Mouse (Mus musculus): ENCODE results near the gene Lmna. TPM values are rescaled to one million over a fixed set of nuclear protein-coding genes. Genes with fewer than 3 reads are reported as not detected.

Lmna gene
- polyA plus RNA-seq, 1 experiment from 2014 or later, result 401 TPM

DNA sequence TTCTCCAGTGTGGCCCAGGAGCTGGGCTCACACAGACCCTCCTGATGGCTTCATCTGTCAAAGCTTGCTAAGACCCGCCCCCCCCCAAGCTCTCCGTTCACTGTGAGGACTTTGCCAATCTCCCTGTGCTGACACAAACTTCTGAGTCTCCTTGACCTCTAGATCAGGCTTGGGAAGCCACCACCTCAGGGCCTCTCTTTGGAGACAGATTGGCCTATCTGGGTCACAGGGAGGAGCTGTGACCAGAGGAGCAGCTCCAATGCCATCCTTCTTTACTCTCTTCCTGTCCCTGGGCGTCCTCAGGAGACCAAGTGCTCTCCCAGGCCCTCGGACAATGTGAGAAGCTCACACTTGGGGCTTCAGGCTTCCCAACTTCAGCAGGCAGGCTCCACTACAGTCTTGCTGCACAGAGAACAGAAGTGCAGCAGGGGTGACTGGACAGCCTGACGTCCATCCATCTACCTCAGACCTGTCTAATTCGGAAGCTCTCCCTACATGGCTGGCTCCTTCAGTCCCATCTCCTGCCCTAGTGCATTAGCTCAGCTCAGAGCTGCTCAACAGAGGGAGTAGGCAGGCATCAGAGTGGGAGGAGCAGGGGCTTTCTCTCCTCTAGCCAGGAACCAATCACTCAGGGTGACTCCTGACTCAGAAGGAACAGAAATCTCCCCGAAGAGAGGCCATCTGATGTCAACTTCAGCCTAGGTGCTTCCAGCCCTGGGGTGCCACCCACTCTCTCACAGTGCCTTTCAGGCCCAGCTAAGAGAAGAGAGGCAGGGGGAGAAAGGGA lies 52.8 kb downstream of the Lmna start:
- DNase-seq (ENCODE audit: low read depth, low spot score), result no peak
- no peak for TF ChIP-seq CTCF (IDR thresholded peaks at IDR 0.05)
- CTCF ChIA-PET, result interaction anchor here (1.0 to 2.7 kb wide), 7 partner anchors 9 to 126 kb away, joined by 3 to 29 read pairs (median 4); no protein-coding TSS in a partner anchor
- ATAC-seq, result no peak
- POLR2A ChIA-PET, result interaction anchor here (0.7 to 1.5 kb wide), 5 partner anchors 9 to 49 kb away, joined by 3 to 5 read pairs (median 4); partner anchors contain the start of gene Pmf1
- in situ Hi-C loops (cut with MboI; ENCODE audit: low pct_unique_long_range_greater_than_20kb), result no loop called here
- no peaks in the 10 kb centered on the region for H3K27me3 ChIP-seq

DNA sequence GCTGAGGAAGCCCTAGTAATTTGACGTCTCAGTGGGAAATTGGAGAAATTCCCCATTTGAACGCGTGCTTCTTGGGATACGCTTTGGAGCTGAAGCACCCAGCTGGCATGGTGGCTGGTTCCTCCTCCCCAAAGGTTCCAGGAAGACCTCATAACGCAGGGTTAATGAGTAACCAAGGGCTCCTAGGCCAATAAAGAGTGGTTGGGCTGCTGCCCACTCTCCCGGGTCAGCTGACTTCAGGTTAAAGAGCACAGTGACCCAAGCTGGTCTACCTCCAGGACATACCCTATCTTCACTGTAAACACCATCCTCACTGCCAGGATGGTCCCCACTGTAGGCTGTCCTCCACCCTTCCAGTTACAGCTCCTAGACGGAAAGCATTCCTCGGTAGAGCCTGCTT lies 53.4 kb downstream of the Lmna start:
- ChIA-PET POLR2A (interaction anchor here (0.7 to 1.5 kb wide), 4 partner anchors 10 to 49 kb away, joined by 3 to 5 read pairs (median 4); no protein-coding TSS in a partner anchor), CTCF (interaction anchor here (1.0 to 2.7 kb wide), 6 partner anchors 9 to 125 kb away, joined by 3 to 29 read pairs (median 5); no protein-coding TSS in a partner anchor)
- H3K27me3 ChIP-seq, result no peaks in the 10 kb centered on the region
- DNase-seq (ENCODE audit: low read depth, low spot score) (no peak), ATAC-seq (no peak)
- TF ChIP-seq CTCF (IDR thresholded peaks at IDR 0.05), result no peak
- in situ Hi-C loops (cut with MboI; ENCODE audit: low pct_unique_long_range_greater_than_20kb), result no loop called here

DNA sequence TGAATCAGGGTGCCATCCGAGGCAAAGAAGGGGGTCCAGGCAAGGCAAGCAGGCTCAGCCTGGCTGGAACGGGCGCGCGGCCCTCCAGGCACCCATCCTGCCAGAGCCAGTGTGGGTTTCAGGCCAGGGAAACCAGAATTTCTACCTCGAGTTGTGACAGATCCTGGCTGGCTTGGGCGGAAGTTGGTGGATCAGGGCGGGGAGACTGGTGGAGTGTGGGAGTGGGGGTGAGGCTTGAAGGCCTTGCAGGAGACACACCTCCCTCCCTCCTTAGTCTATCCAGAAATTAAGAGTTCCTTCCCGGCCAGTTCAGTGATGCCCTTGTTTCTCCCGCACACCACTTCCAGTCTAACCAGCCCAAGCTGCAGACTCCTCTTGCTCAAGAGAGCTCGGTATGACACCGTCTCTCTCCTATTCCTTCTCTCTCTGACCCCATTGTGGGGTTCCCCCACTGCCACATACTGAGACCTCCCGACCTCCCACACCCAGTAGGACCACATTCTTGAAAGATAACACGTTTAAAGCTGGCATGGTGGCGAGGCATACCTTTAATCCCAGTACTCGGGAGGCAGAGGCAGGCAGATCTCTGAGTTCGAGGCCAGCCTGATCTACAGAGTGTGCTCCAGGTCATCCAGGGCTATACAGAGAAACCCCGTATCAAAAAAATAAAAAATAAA lies 54.0 kb downstream of the Lmna start:
- no peak for TF ChIP-seq CTCF (IDR thresholded peaks at IDR 0.05)
- ChIA-PET CTCF (interaction anchor here (1.0 to 2.7 kb wide), 6 partner anchors 8 to 125 kb away, joined by 3 to 29 read pairs (median 5); no protein-coding TSS in a partner anchor), POLR2A (interaction anchor here (0.5 to 1.5 kb wide), 4 partner anchors 9 to 48 kb away, joined by 3 to 5 read pairs (median 4); no protein-coding TSS in a partner anchor)
- ATAC-seq (no peak), DNase-seq (ENCODE audit: low read depth, low spot score) (no peak)
- in situ Hi-C loops (cut with MboI; ENCODE audit: low pct_unique_long_range_greater_than_20kb), result no loop called here
- no peaks in the 10 kb centered on the region for H3K27me3 ChIP-seq

DNA sequence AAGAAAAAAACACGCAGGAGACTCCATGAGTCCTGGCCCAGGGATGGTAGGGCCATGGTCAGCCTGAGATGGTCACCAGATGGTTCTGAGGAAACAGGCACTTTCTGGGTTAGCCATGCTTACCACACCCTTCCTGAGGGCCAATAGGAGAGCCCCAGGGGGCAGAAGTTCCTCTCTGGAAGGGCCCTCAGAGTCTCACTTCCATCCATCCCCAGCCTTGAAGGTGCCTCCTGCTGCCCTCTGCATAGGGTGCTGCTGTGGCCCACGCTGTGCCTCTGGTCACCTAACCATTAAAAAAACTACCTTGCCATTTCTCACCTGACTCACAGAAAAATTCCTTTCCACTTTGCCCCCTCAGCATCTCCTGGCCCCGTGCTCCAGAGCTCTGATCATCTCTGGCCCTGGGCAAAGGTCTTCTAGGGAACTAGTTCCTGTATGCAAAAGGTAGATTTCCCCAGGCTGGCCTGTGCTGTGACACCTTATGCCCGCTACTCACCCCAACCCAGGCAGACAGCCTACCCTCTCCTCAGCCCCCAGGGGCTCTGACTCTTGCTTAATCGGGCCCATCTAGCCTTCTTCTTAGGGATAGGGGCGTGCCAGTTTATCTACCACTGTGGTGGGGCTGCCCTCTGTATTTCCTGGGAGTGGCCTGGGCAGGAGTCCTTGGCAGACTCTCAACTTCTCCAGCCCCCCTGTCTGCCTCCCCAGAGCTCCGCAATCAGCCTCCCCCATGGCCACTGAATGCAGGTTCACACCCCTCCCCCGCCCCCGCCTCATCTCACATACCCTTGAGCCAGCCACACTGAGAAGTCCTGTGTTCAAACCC lies 54.8 kb downstream of the Lmna start:
- in situ Hi-C loops (cut with MboI; ENCODE audit: low pct_unique_long_range_greater_than_20kb), result no loop called here
- ATAC-seq (no peak), DNase-seq (ENCODE audit: low read depth, low spot score) (no peak)
- POLR2A ChIA-PET, result interaction anchor here (1.3 kb wide), 1 partner anchor 10 kb away, joined by 3 read pairs; no protein-coding TSS in a partner anchor
- CTCF ChIA-PET, result interaction anchor here (1.4 to 1.5 kb wide), 2 partner anchors 29 to 33 kb away, joined by 3 read pairs; no protein-coding TSS in a partner anchor
- no peak for TF ChIP-seq CTCF (IDR thresholded peaks at IDR 0.05)
- H3K27me3 ChIP-seq, result no peaks in the 10 kb centered on the region

DNA sequence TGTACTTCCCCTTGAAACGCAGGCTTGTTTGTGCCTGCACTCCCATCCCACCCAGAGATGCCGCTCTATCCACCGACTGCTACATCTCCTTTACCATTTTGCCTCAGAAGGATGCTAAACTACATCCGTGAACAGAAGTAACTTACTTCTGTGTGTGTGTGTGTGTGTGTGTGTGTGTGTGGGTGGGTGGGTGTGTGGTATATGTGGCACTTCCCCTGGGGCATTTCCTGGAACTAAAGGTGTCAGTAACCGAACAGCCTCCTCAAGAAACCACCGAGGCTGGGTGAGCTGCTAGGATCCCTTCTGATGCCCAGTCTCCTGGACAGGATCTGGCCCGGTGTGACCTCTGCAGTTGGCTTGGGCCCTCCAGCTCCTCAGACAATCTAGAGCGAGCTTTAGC lies 55.8 kb downstream of the Lmna start:
- no peaks in the 10 kb centered on the region for H3K27me3 ChIP-seq
- in situ Hi-C loops (cut with MboI; ENCODE audit: low pct_unique_long_range_greater_than_20kb), result no loop called here
- no peak for DNase-seq (ENCODE audit: low read depth, low spot score)
- no peak for ATAC-seq
- no peak for TF ChIP-seq CTCF (IDR thresholded peaks at IDR 0.05)
- ChIA-PET POLR2A (interaction anchor here (1.3 kb wide), 1 partner anchor 11 kb away, joined by 3 read pairs; no protein-coding TSS in a partner anchor), CTCF (interaction anchor here (1.4 to 1.5 kb wide), 2 partner anchors 13 to 32 kb away, joined by 3 to 7 read pairs; no protein-coding TSS in a partner anchor)

DNA sequence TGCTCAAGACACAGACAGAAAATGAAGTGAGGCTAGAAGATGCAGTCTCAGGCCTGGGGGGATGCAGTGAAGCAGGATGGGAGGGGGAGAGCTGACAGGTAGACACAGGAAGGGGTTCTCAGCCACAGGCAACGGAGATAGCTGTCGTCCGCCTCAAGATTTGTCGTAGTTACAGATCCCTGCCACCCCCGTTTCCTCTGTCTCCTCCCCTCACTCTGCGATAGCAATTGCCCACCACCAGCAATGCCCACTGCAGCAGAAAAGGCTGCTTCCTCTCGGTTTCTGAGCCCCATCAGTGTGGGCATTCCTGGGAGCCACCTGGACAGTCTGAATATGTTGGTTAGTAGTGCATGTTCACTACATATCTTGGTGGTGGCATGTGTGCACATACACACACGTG lies 56.4 kb downstream of the Lmna start:
- DNase-seq (ENCODE audit: low read depth, low spot score) (no peak), ATAC-seq (no peak)
- ChIA-PET CTCF (interaction anchor here (1.5 kb wide), 1 partner anchor 14 kb away, joined by 7 read pairs; no protein-coding TSS in a partner anchor), POLR2A (no interaction called here)
- no peak for TF ChIP-seq CTCF (IDR thresholded peaks at IDR 0.05)
- in situ Hi-C loops (cut with MboI; ENCODE audit: low pct_unique_long_range_greater_than_20kb), result no loop called here
- no peaks in the 10 kb centered on the region for H3K27me3 ChIP-seq

DNA sequence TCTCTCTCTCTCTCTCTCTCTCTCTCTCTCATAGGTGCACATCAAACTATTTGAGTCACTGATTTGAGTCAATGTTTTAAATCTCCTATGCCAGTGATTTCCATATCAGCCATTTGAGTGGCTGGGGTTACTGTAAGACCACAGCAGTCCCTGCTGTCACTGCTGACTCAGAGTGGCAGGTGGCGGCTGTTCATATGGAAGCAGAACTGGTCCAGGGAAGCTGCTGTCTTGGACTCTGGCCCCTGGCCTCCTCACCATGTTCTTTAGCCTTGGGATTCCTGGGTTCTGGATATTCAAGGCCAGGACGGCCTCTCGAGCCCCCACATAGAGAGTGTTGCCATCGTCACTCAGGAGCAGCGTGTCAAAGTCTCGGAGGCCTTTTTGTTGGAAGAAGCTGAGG lies 57.0 kb downstream of the Lmna start:
- TF ChIP-seq CTCF (IDR thresholded peaks at IDR 0.05), result no peak
- ATAC-seq (no peak), DNase-seq (ENCODE audit: low read depth, low spot score) (no peak)
- no peaks in the 10 kb centered on the region for H3K27me3 ChIP-seq
- in situ Hi-C loops (cut with MboI; ENCODE audit: low pct_unique_long_range_greater_than_20kb), result no loop called here
- POLR2A ChIA-PET, result interaction anchor here (0.8 kb wide), 1 partner anchor 117 kb away, joined by 7 read pairs; the partner anchor contains the start of genes Smg5 and Tmem79
- CTCF ChIA-PET, result interaction anchor here (1.5 kb wide), 1 partner anchor 14 kb away, joined by 7 read pairs; no protein-coding TSS in a partner anchor

DNA sequence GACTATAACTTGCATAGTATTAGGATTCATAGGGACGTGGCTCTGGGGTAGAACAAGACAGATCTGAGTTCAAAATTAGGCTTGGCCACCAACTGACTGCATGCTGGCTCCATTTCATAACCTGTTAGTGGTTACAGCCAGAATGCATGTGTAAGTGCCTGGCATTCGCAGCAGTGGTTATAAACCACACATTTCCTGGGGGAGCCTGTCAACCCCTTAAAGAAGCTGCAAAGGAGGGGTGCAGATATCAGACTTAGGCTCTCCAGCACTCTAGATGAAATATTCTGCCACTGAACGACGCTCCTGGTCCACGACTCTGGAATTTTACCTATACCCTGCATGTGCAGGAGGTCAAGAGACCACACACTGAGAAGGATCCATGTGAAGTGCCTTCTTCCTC lies 57.5 kb downstream of the Lmna start:
- ChIA-PET CTCF (interaction anchor here (0.7 to 1.1 kb wide), 2 partner anchors 15 to 25 kb away, joined by 3 read pairs; no protein-coding TSS in a partner anchor), POLR2A (interaction anchor here (0.8 to 0.9 kb wide), 2 partner anchors 8 to 116 kb away, joined by 3 to 7 read pairs; partner anchors contain the start of genes Sema4a, Smg5 and Tmem79)
- ATAC-seq (no peak), DNase-seq (ENCODE audit: low read depth, low spot score) (no peak)
- in situ Hi-C loops (cut with MboI; ENCODE audit: low pct_unique_long_range_greater_than_20kb), result no loop called here
- H3K27me3 ChIP-seq, result no peaks in the 10 kb centered on the region
- no peak for TF ChIP-seq CTCF (IDR thresholded peaks at IDR 0.05)

DNA sequence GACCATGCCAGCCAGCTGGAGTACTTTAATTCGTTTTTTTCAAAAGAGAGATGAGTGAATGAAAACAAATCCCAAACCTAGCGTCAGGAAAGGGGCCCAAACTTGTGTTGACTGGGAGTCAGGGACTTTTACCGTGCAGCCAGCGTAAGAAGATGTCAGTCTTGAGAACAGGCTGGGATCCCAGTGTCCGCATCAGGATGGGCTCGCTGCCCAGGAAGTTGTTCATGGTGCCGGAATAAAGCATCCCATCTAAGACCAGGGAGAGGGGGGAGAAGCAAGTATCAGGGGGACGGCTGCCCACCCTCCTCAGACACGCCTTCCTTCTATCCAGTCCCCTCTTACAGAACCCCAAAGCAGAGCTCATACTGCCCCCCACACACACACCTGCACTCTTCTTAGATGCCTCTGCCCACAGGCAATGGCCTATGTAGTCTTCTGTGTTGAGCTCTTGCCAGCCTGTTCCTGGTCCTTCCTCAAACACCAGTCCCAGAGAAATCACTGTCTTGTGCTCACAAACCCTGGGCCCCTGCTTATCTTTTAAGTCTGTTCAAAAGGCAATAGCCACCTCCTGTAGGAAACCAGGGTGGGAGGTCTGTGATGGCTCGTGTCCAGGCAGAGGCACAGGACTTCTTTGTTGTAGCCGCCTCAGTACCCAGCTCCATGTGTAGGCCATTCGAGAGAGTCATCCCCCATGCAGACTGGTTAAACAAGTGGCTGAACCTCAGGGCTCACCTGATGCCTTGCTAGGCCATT lies 59.2 kb downstream of the Lmna start:
- no peak for TF ChIP-seq CTCF (IDR thresholded peaks at IDR 0.05)
- POLR2A ChIA-PET, result no interaction called here

More for the DNA sequence above, 59.2 kb downstream of the Lmna start:
- no peaks in the 10 kb centered on the region for H3K27me3 ChIP-seq
- CTCF ChIA-PET, result interaction anchor here (1.0 to 3.5 kb wide), 4 partner anchors 8 to 20 kb away, joined by 3 to 14 read pairs (median 6); no protein-coding TSS in a partner anchor
- in situ Hi-C loops (cut with MboI; ENCODE audit: low pct_unique_long_range_greater_than_20kb), result no loop called here
- ATAC-seq (no peak), DNase-seq (ENCODE audit: low read depth, low spot score) (no peak)
